Mouse (Mus musculus) left cerebral cortex, postnatal 4 days (tissue): Measurements from ENCODE around the gene Tecrl. TPM values are rescaled to one million over a fixed set of nuclear protein-coding genes. Genes with fewer than 3 reads are reported as not detected.

Experiments
- DNase-seq: peaks from one replicate; pipeline ENCODE4 v3.0.0-alpha.2; 2022
- intact Hi-C: fragments of 180-260 bp; cut with DNase I; formaldehyde crosslinking; loops from one replicate; pipeline ENCODE4 v1.15.1; 2025
- total RNA-seq, 2 experiments: library from RNA; stranded (reverse); gene quantifications; 2 replicates each; pipeline ENCODE4 v1.2.3; 2021

Gene Tecrl
- total RNA-seq, result not detected

DNA sequence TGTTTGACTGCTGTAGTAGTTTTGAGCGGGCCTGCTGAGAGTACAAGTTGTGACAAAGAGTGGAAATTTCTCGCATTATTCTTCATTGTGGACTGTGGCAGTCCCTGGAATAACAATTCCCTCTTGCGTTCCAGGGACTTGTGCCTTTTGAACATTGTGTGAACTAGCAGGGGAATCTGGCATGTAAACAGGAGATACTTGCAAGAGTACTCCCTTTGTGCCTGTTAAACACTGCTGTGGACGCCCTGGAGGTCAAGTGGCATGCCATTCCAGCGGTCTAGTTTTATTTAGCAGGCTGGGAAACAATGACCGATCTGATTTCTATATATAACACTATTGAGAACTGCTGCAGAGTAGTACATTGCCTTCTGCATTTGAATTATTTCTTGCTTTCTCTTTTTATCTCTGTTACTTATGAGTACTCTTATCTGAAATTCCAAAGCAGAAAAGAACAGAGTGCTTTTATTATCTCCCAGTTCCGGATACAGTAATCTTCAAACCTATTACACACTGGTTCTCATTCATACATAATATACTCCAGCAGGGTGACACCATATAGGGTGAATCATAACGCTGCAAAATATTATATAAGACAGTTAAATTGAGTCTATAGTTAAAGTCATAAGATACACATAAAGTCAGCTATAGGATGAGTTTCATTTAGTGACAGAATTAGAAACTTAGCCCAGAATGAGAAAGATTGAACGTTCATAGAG lies at the start of gene Tecrl:
Gene Tecrl (minus strand): TSS at position 350 of the 716 bp plus-strand sequence.
- intact Hi-C loops, result no loop called here
- DNase-seq, result no peak

DNA sequence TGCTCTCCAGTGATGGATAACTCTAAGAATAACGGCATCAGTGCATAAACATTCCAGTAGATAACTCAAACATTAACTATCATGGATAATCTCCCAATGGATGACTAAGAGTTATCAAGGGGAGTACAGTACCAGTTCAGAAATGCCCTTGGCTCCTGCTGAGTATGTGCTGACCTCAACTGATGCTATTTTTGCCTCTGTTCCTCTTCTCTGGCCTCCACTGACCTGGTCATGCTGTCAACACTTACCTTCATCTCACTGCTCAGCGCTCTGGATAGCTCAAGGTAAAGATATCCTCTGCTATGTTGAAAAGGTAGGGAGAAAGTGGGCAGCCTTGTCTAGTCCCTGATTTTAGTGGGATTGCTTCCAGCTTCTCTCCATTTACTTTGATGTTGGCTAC lies 30.0 kb upstream of the Tecrl start:
- intact Hi-C loops, result no loop called here

DNA sequence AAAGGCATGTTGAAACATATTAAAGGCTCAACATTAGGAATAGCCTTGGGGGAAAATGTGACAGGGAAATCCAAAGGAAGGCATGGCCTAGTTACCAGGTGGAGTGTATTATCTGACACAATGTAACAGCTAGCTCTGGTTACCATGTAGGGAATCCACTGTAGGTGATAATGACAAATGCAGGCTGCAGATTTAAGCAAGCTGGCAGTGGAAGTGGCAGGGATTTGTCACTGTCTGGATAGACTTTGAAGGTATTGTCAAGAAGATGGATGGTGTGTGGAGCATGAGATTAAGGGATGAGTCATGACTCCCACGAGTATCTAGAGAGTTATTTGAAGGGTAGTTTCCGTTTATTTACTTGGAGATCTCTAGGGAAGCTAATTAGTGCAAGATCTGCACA lies 3.4 kb downstream of the Tecrl start:
- intact Hi-C loops, result no loop called here
- no peak for DNase-seq

More for the DNA sequence above, 30.0 kb upstream of the Tecrl start:
- no peak for DNase-seq

DNA sequence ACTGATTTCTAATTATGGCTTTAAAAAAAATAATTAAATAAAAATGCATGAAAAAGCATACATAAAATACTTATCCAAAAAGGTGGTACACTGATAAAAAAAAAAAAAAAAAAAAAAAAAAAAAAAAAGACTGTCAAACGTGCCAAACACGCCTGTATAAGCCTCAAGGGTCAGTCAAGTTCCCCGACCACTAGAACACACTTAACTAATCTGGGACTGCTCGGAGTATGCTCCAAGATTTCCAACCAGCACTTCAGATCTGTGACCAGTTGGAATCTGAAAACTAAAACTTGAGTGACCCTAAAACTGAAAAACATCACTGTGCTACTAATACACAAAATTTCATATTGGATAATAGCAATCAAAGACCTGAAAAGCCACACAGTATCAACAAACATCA lies 15.9 kb downstream of the Tecrl start:
- intact Hi-C loops, result no loop called here
- DNase-seq, result no peak

DNA sequence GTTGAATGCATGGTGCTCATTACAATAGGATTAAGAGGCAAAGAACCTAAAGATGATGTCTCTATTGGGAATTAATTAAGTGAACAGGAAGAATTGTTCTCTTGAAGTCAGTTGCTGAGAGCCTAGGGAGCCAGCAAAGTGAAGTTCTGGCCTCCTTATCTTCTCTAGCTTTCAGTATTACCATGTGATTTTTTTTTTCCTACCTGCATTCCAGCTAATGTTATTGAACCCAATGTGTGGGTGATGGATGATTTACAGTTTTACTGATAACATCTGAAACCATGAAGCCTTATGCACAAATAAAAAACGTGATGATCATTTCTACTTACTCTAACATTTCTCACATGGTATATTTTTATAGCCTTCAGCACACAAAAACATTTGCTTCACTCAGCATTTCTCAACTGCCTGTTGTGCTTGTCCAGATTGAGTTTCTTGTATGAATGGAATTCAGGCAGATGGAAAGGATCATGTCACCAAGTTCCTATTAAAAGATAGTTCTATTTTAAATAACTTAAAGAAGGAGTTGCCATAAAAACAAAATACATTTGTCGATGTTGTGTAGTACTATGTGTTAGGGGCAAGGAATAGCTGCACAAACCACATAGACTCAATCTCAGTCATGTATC lies 87.7 kb downstream of the Tecrl start:
- intact Hi-C loops, result no loop called here
- no peak for DNase-seq

DNA sequence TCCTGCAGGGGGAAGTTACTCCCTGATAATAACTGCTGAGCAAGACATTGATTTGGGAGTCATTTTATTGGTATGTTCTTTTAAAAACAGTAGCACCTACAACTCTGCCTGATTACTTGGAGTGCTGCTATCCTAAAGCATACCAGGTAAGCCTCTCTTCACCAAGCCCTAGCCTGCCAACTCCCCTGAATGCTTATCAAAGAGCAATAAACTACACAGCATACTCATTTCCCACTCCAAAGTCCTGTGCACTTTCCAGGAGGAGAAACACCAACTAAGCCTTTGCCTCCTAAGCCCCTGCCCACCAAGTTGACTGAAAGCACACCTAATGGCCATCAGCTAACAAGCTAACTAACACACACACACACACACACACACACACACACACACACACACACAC lies 94.9 kb downstream of the Tecrl start:
- intact Hi-C loops, result no loop called here
- no peak for DNase-seq

DNA sequence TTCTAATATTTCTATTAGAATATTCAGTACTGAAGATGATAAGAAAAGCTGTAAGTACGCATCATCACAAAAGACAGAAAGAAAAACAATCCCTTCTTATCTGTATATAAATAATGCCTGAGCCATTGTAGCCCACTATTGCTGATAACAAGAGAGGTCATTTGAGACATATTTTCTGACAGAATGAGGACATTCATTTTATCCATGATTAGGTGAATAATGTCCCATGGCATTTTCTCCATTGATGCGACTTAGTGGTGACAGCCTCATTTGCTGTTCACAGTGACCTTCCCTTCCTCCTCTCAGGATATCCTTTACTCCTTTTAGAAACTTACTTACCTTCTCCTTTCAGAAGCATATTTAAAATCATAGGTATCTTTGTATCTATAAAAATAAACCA lies 100.9 kb downstream of the Tecrl start:
- no peak for DNase-seq
- intact Hi-C loops, result no loop called here

DNA sequence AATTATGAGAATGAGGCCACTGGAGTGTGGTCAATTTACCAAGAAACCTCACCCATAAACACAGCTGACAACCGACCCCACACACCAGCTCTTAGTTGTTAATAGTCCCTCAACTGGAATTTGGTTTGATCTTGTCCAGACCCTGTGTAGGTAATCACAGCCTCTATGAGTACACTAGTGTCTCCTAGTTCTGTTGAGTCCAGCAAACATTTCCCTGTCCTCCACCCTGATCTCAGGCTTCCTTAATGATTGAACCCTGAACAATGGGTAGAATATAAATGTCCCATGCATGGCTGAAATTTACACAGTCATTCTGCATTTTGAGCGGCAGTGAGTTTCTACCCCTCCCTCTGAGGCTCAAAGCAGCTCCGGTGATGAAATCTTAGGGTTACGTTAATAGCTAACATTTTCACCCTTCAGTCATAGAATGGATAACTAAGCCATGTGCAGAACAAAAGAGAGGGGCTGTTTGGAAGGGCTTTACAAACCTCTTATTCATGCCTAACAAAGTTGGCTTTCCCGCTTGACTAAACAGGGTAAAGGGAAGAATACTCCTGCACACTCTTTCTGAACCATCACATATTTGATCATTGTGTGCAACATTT lies 116.0 kb downstream of the Tecrl start:
- intact Hi-C loops, result no loop called here
- no peak for DNase-seq
